Mouse (Mus musculus): ENCODE data around the gene Mob2.

The Mob2 gene

GRCm38 (mm10) chr7:142060931-142061565 is at the start of gene Mob2:
Gene Mob2, minus strand, starts transcription at chr7:142061065.
- peak; percentile 88 to 94 for DNase-seq (ENCODE audit: low spot score in 2 of 2)

- DNase-seq (ENCODE audit: low spot score in 2 of 2): no peak
These were observed 43.9 kb upstream of the Mob2 start for GRCm38 (mm10) chr7:142104747-142105146.

GRCm38 (mm10) chr7:142097776-142098175 is 36.9 kb upstream of the Mob2 start:
- DNase-seq (ENCODE audit: low spot score in 2 of 2): peak; percentile 81 to 88

GRCm38 (mm10) chr7:142096701-142097100 is 35.8 kb upstream of the Mob2 start:
- peak in 1 of 2 experiments; percentile 20 for DNase-seq (ENCODE audit: low spot score in 2 of 2)

GRCm38 (mm10) chr7:142095183-142095931 is 34.5 kb upstream of the Mob2 start, which contains the start of gene Dusp8:
Gene Dusp8, minus strand, starts transcription at chr7:142095843.
- peak; percentile 94 to 95 for DNase-seq (ENCODE audit: low spot score in 2 of 2)

- peak; percentile 66 to 71 for DNase-seq (ENCODE audit: low spot score in 2 of 2)
These were observed 33.7 kb upstream of the Mob2 start for GRCm38 (mm10) chr7:142094301-142095143.

- DNase-seq (ENCODE audit: low spot score in 2 of 2): peak; percentile 15 to 44
These were observed 32.9 kb upstream of the Mob2 start for GRCm38 (mm10) chr7:142093696-142094240.

- peak; percentile 18 to 31 for DNase-seq (ENCODE audit: low spot score in 2 of 2)
These were observed 32.1 kb upstream of the Mob2 start for GRCm38 (mm10) chr7:142092991-142093390.

GRCm38 (mm10) chr7:142091848-142092247 is 31.0 kb upstream of the Mob2 start:
- peak in 1 of 2 experiments; percentile 37 for DNase-seq (ENCODE audit: low spot score in 2 of 2)

- peak; percentile 35 for DNase-seq (ENCODE audit: low spot score in 2 of 2)
These were observed 29.0 kb upstream of the Mob2 start for GRCm38 (mm10) chr7:142089648-142090447.

- peak; percentile 64 to 69 for DNase-seq (ENCODE audit: low spot score in 2 of 2)
These were observed 28.0 kb upstream of the Mob2 start for GRCm38 (mm10) chr7:142088886-142089285.

- DNase-seq (ENCODE audit: low spot score in 2 of 2): peak; percentile 55 to 62
These were observed 26.3 kb upstream of the Mob2 start for GRCm38 (mm10) chr7:142087069-142087652.

GRCm38 (mm10) chr7:142086159-142086905 is 25.5 kb upstream of the Mob2 start:
- DNase-seq (ENCODE audit: low spot score in 2 of 2): peak; percentile 32 to 54

GRCm38 (mm10) chr7:142084820-142085219 is 24.0 kb upstream of the Mob2 start:
- DNase-seq (ENCODE audit: low spot score in 2 of 2): peak in 1 of 2 experiments; percentile 36

- peak in 1 of 2 experiments; percentile 35 for DNase-seq (ENCODE audit: low spot score in 2 of 2)
These were observed 23.5 kb upstream of the Mob2 start for GRCm38 (mm10) chr7:142084395-142084794.

GRCm38 (mm10) chr7:142083588-142084317 is 22.9 kb upstream of the Mob2 start:
- DNase-seq (ENCODE audit: low spot score in 2 of 2): peak in 1 of 2 experiments; percentile 15

- peak in 1 of 2 experiments; percentile 17 for DNase-seq (ENCODE audit: low spot score in 2 of 2)
These were observed 21.7 kb upstream of the Mob2 start for GRCm38 (mm10) chr7:142082607-142083006.

GRCm38 (mm10) chr7:142082179-142082578 is 21.3 kb upstream of the Mob2 start:
- peak in 1 of 2 experiments; percentile 21 for DNase-seq (ENCODE audit: low spot score in 2 of 2)

- DNase-seq (ENCODE audit: low spot score in 2 of 2): peak in 1 of 2 experiments; percentile 19
These were observed 20.9 kb upstream of the Mob2 start for GRCm38 (mm10) chr7:142081736-142082135.
